Mouse (Mus musculus) embryonic facial prominence, embryonic 14.5 days (tissue): ENCODE data around the gene Muc20. TPM values are rescaled to one million over a fixed set of nuclear protein-coding genes. Genes with fewer than 3 reads are reported as not detected.

Experiments
- polyA plus RNA-seq: library from polyadenylated mRNA; unstranded; fragments of >200 nt; fragmentation: Nextera tagmentation; extraction: Ambion mirVana; gene quantifications from 2 replicates; pipeline ENCODE4 v1.2.1, GENCODE M21; 2014

Muc20 gene
- polyA plus RNA-seq, 1 experiment from 2014 or later = 0.79 TPM

Other genes with a start within 250 kb of the Muc20 start
- gene Tfrc, start 188.5 kb downstream of the Muc20 start, polyA plus RNA-seq = 40.2 and 40.4 TPM in 2 replicates
- gene Tnk2, start 153.6 kb downstream of the Muc20 start, polyA plus RNA-seq = 14.6 and 14.8 TPM in 2 replicates
- gene Muc4, start 61.5 kb downstream of the Muc20 start, polyA plus RNA-seq = 1.6 and 1.8 TPM in 2 replicates
- gene Smbd1, start 13.0 kb upstream of the Muc20 start, polyA plus RNA-seq = not detected in 2 replicates
- gene Fyttd1, start 80.1 kb upstream of the Muc20 start, polyA plus RNA-seq = 136 and 141 TPM in 2 replicates
- 19.6 and 20.3 TPM in 2 replicates for gene Rubcn, start 80.3 kb upstream of the Muc20 start, polyA plus RNA-seq
- gene Lrch3, start 116.7 kb upstream of the Muc20 start, polyA plus RNA-seq = 23.5 and 25.3 TPM in 2 replicates